Mouse (Mus musculus) cerebellum, adult 2 months (tissue): ENCODE results near the gene Dync2li1. TPM values are rescaled to one million over a fixed set of nuclear protein-coding genes. Genes with fewer than 3 reads are reported as not detected.

Experiments
- DNase-seq, 2 experiments: peaks; one replicate each; pipeline ENCODE4 v3.0.0; 2021
- H3K27ac ChIP-seq: fragments of 200-500 bp; 2 replicates; pipeline ENCODE4 v1.5.1; 2012; ENCODE audit warnings: low read length, control low read depth, inconsistent platforms; ENCODE audit not compliant: insufficient read depth
- H3K27me3 ChIP-seq: fragments of 200-500 bp; 2 replicates; pipeline ENCODE4 v1.6.1; 2012; ENCODE audit warnings: inconsistent platforms, mild to moderate bottlenecking, low read length, moderate library complexity; ENCODE audit not compliant: control insufficient read depth, insufficient read depth
- H3K4me1 ChIP-seq: fragments of 200-500 bp; 2 replicates; pipeline ENCODE4 v1.6.1; 2011; ENCODE audit warnings: low read length; ENCODE audit not compliant: control insufficient read depth, insufficient read depth
- H3K4me3 ChIP-seq: fragments of 200-500 bp; replicated peaks from 2 replicates; pipeline ENCODE3; 2011; ENCODE audit warnings: mild to moderate bottlenecking, low read depth, low read length, control low read depth; ENCODE audit not compliant: insufficient read depth
- CTCF ChIP-seq: fragments of 200-500 bp; IDR thresholded peaks from 2 replicates; pipeline ENCODE4 v1.5.1; 2011; ENCODE audit warnings: low read depth, mild to moderate bottlenecking, control low read depth, low read length, moderate library complexity, borderline replicate concordance; ENCODE audit not compliant: insufficient read depth
- POLR2A ChIP-seq: fragments of 200-500 bp; IDR thresholded peaks from 2 replicates; pipeline ENCODE4 v1.6.1; 2011; ENCODE audit warnings: low read length, control low read depth, borderline replicate concordance; ENCODE audit not compliant: insufficient read depth
- WGBS: fragments of 180-500 bp; shearing (Covaris S2); methylation state at CpG from one replicate; pipeline ENCODE4 v1.1.7; 2018; 5-methylcytosine and 5-hydroxymethylcytosine counted together
- polyA plus RNA-seq: library from polyadenylated mRNA; depleted of rRNA; stranded (reverse); fragments of >200 nt; gene quantifications from 2 replicates; pipeline ENCODE4 v1.2.3, GENCODE M21; 2012

The Dync2li1 gene
- polyA plus RNA-seq, 1 experiment: 15.3 TPM

DNA sequence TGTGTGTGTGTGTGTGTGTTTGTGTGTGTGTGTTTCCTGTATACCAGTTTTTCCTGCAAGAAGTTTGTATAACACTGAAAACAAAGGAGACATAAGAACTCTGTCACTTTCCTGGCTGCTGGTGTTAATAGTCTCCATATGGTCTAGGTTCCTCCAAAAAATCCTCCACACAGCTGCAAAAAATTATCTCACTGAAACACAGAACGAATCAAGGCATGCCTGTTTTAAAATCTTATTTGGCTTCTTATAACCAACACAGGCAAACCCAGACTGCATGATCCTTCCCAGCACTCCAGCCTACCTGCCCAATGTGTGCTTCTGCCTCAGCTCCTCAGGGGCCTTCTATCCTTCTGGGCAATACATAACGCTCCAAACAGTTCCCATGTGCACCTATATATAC lies 3.4 kb upstream of the Dync2li1 start:
- TF ChIP-seq CTCF (no peak), POLR2A (no peak)
- DNase-seq: no peak
- H3K4me3 ChIP-seq: no peak overlapping the region
- no peaks in the 10 kb centered on the region for H3K27me3 ChIP-seq
- 57% methylated on average over 2 of the region's 2 CpGs for WGBS
- H3K27ac ChIP-seq: no peak overlapping the region
- peaks cover 4% of the 10 kb centered on the region for H3K4me1 ChIP-seq

DNA sequence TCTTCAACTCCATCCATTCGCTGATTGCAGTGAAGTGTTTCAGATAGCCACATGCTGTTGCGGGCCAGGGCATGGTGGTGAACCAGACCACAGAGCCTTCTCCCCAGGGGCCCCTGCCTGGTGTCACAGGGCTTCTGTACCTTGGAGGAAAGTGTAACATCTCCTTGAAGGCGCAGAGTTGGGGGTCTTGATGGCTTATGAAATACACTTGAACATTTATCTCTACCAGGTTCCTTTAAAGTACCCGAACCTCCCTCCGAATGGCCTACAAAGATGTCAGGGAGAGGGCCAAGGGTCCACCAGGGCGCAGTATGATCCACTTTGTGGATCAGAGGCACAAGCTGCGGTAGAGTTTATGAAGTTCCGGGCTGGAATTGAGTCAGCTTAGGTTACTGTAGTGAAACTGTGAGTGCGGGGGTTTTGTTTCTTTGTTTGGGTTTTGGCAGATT lies 585 bp downstream of the Dync2li1 start:
- Histone ChIP-seq H3K4me1 (peaks cover 4% of the 10 kb centered on the region), H3K4me3 (peak overlapping the region; percentile 43), H3K27ac (no peak overlapping the region), H3K27me3 (no peaks in the 10 kb centered on the region)
- TF ChIP-seq POLR2A (no peak), CTCF (no peak)
- 25% methylated on average over 9 of the region's 9 CpGs for WGBS
- DNase-seq: peak; percentile 23 to 34

DNA sequence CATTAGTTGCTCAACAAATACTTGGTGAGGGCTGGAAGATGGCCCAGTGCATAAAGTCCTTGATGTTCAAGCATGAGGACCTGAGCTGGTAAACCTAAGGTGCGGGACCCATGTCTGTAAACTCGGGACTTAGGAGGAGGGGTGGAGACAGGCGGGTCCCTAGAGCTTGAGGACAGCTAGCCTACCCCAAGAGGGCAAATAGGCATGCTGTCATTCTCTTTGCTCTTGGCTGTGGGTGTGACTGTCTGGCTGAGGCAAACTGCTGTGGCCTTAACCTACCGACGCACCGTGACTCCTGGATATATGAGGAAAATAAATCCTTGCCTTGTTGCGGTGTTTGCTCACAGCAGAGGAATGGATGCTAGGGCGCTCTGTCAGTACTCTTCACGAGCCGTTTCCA lies 1.4 kb downstream of the Dync2li1 start:
- H3K27ac ChIP-seq: no peak overlapping the region
- WGBS: 88% methylated on average over 10 of the region's 10 CpGs
- peaks cover 4% of the 10 kb centered on the region for H3K4me1 ChIP-seq
- H3K4me3 ChIP-seq: no peak overlapping the region
- H3K27me3 ChIP-seq: no peaks in the 10 kb centered on the region
- TF ChIP-seq POLR2A (no peak), CTCF (no peak)
- no peak for DNase-seq

DNA sequence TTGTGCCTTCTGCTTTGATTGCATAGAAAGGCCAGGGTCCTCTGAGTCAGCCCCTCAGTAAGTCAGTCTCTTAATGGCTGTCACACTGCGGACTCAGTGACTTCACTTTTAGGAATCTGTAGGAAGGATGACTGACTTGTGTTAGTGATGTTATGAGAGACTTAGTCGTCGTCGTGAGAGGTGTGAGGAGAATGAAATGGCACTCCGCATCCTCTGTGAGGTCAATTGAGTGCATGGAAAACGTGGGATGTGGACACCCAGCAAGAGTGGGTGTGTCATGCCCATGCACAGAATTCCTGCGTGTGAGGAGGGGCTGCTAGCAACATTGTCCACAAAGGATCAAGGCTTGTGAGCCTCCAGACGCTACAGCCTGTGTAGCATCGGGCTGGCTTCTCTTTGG lies 2.3 kb downstream of the Dync2li1 start:
- Histone ChIP-seq H3K27me3 (no peaks in the 10 kb centered on the region), H3K4me3 (no peak overlapping the region), H3K27ac (no peak overlapping the region), H3K4me1 (peaks cover 4% of the 10 kb centered on the region)
- TF ChIP-seq POLR2A: no peak
- no peak for TF ChIP-seq CTCF
- 83% methylated on average over 9 of the region's 9 CpGs for WGBS
- DNase-seq: no peak

DNA sequence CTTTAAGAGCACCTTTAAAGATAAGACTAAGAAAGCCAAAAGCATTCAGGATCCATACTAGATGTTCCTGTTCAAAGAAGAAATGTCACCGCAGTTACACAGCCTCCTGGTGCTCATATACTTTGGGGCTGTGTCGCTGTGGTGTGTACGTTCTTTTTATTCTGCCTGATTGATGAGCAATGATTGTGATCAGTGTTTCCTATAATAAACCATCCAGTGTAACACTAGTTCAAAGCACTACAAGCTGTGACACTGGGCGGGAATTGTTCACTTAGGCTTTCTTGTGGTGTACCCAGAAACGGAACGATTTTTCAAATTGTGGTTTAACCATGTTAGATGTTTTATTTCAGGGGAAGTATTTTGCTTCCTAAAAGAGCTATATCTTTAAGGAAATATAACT lies 5.5 kb downstream of the Dync2li1 start:
- TF ChIP-seq CTCF: no peak
- WGBS: 94% methylated on average over 6 of the region's 6 CpGs
- peaks cover 4% of the 10 kb centered on the region for H3K4me1 ChIP-seq
- no peak overlapping the region for H3K27ac ChIP-seq
- H3K4me3 ChIP-seq: no peak overlapping the region
- DNase-seq: no peak
- no peaks in the 10 kb centered on the region for H3K27me3 ChIP-seq

DNA sequence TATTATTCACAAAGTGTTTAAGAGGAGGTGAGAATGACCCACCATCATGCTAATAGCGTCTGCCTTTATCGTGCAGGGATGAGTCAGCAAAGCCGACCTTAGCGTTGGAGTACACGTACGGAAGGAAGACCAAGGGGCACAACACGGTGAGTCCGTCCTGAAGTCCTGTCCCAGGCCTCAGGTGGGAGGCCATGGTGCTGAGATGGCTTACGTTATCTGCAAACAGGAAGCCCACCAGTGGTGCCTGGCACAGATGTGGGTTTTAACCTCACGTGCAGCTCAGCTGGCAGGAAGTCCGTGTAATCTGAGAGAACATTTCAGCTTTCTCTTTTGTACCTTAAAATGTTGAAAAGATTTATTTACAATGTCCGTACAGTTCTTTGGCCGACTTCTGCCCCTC lies 7.1 kb downstream of the Dync2li1 start:
- Histone ChIP-seq H3K27me3 (no peaks in the 10 kb centered on the region), H3K4me1 (no peaks in the 10 kb centered on the region), H3K27ac (no peak overlapping the region), H3K4me3 (no peak overlapping the region)
- TF ChIP-seq POLR2A: no peak
- no peak for TF ChIP-seq CTCF
- no peak for DNase-seq
- 87% methylated on average over 13 of the region's 13 CpGs for WGBS

DNA sequence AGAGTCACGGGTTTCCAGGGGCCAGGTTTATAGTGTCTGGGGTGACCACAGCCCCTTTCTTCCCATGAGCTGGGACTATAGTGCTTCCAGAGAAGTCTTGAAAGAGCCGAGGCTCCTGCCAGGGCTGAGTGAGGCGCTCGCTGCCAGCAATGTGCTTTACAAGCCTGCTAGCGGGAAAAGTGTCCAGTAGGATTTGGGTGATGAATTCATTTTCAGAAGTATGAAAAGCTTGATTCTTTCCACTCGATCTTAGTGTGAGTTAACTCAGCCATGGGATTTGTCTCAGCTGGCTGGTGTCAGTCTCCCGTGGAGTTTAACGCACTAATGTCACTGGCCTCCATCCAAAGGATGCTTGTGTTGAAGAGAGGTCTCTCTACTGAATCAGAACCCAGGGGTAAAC lies 10.0 kb downstream of the Dync2li1 start:
- no peak for DNase-seq
- TF ChIP-seq POLR2A: no peak
- no peak for TF ChIP-seq CTCF
- Histone ChIP-seq H3K27me3 (no peaks in the 10 kb centered on the region), H3K4me3 (no peak overlapping the region), H3K27ac (no peak overlapping the region), H3K4me1 (no peaks in the 10 kb centered on the region)
- 25% methylated on average over 8 of the region's 8 CpGs for WGBS

DNA sequence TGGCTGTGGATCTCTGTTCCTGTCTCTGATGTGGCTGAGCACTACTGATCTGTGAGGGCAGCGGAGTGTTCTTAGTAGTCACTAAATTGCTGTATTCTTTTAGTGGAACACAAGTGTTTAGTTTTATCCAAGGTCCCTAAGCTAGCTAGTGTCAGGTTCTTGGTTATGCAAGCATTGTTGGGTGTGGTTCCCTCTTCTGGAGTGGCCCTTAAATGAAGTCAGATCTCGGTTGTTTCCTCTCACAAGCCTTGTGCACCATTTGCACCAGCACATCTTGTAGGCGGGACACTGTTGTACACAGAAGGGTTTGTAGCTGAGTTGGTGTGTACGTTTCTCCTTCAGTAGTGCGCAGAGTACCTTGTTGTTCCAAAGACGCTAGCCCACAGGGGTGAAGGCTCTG lies 11.7 kb downstream of the Dync2li1 start:
- WGBS: 94% methylated on average over 6 of the region's 6 CpGs
- no peak overlapping the region for H3K27ac ChIP-seq
- no peak for TF ChIP-seq CTCF
- TF ChIP-seq POLR2A: no peak

More for the DNA sequence above, 11.7 kb downstream of the Dync2li1 start:
- no peak overlapping the region for H3K4me3 ChIP-seq
- H3K27me3 ChIP-seq: no peaks in the 10 kb centered on the region
- H3K4me1 ChIP-seq: no peaks in the 10 kb centered on the region
- no peak for DNase-seq
